Mouse (Mus musculus): ENCODE data around the gene Dok3. TPM values are rescaled to one million over a fixed set of nuclear protein-coding genes. Genes with fewer than 3 reads are reported as not detected.
A peak's percentile ranks its signal among the peaks of the same experiment; 100 is the strongest.

Dok3 gene
- polyA plus RNA-seq, 1 experiment from 2014 or later = 3.3 TPM

- Histone ChIP-seq H3K4me1 (peaks cover 34% of the 10 kb centered on the region), H3K36me3 (replicated peaks) (peaks cover 19% of the 10 kb centered on the region), H3K9me3 (no peaks in the 10 kb centered on the region), H3K27ac (peak within 1 kb of the TSS; percentile 65), H3K4me2 (peak within 1 kb of the TSS; percentile 92), H3K4me3 (replicated peaks) (peak within 1 kb of the TSS; percentile 84), H3K9ac (peak within 1 kb of the TSS; percentile 90), H3K27me3 (peaks cover 10% of the 10 kb centered on the region; the same call in 1 of the 2 replicates)
- ATAC-seq (ENCODE audit: low FRiP score) = peak; percentile 86
- under 1% methylated on average over 55 of the region's 55 CpGs for WGBS
Measured at GRCm38 (mm10) chr13:55513111-55513748, 15.9 kb downstream of the Dok3 start, which contains the start of gene Pdlim7. Pdlim7 (minus strand) TSS chr13:55513676.

DNA sequence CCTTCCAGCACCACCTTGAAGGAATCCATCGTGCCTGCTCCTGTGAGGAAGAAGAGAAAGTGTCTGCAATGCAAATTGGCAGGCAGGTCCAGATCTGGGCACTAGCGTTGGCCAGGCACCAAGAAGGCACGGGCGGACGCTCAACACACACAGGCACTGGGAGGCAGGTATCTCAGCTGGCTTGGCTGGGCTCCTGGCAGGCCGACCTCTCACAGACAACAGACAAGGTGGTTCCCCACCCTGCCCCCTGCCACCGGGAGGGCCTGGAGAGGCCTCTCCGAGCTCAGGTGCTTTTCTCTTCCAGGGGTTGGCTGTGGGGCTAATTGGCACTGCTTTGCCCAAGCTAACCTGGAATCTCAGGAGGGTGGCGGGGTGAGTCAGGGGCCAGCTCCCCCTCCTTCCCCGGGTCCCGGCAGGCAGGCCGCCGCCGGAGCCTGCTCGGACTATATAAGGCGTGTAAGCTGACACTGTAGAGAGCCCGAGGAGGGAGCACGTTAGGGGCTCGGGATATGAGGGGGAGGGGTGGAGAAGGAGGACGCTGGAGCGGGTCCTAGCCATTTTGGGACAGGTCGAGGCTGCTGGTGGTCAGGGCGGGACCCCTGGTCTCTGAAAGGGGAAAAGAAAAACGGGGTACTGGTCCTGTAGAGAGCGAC lies 16.6 kb downstream of the Dok3 start:
- peaks cover 34% of the 10 kb centered on the region for H3K4me1 ChIP-seq
- 2% methylated on average over 25 of the region's 25 CpGs for WGBS

GRCm38 (mm10) chr13:55511492-55511861 lies 17.6 kb downstream of the Dok3 start:
- Histone ChIP-seq H3K4me1 (peaks cover 34% of the 10 kb centered on the region), H3K4me2 (peak overlapping the region; percentile 92), H3K27me3 (peaks cover 10% of the 10 kb centered on the region; the same call in 1 of the 2 replicates), H3K36me3 (replicated peaks) (peaks cover 37% of the 10 kb centered on the region), H3K9ac (peak overlapping the region; percentile 21; the same call in 1 of the 2 replicates), H3K4me3 (replicated peaks) (peak overlapping the region; percentile 84; the same call in 1 of the 2 replicates), H3K27ac (peak overlapping the region; percentile 87), H3K9me3 (no peaks in the 10 kb centered on the region)
- 33% methylated on average over 5 of the region's 5 CpGs for WGBS
- no peak for ATAC-seq (ENCODE audit: low FRiP score)

More for the DNA sequence above, 16.6 kb downstream of the Dok3 start:
- Histone ChIP-seq H3K27ac (peak overlapping the region; percentile 65), H3K36me3 (replicated peaks) (peaks cover 27% of the 10 kb centered on the region), H3K4me3 (replicated peaks) (peak overlapping the region; percentile 84), H3K27me3 (peaks cover 10% of the 10 kb centered on the region; the same call in 1 of the 2 replicates), H3K9me3 (no peaks in the 10 kb centered on the region), H3K9ac (peak overlapping the region; percentile 90), H3K4me2 (peak overlapping the region; percentile 92)
- peak; percentile 60 for ATAC-seq (ENCODE audit: low FRiP score)

- Histone ChIP-seq H3K4me2 (peak overlapping the region; percentile 92), H3K36me3 (replicated peaks) (peaks cover 43% of the 10 kb centered on the region), H3K27ac (peak overlapping the region; percentile 87), H3K4me3 (replicated peaks) (peak overlapping the region; percentile 5), H3K4me1 (peaks cover 34% of the 10 kb centered on the region), H3K9ac (peak overlapping the region; percentile 21; the same call in 1 of the 2 replicates), H3K27me3 (peaks cover 10% of the 10 kb centered on the region; the same call in 1 of the 2 replicates), H3K9me3 (no peaks in the 10 kb centered on the region)
- ATAC-seq (ENCODE audit: low FRiP score) = peak; percentile 55
- WGBS = 13% methylated on average over 6 of the region's 6 CpGs
Measured at GRCm38 (mm10) chr13:55510668-55511491, 18.2 kb downstream of the Dok3 start.

DNA sequence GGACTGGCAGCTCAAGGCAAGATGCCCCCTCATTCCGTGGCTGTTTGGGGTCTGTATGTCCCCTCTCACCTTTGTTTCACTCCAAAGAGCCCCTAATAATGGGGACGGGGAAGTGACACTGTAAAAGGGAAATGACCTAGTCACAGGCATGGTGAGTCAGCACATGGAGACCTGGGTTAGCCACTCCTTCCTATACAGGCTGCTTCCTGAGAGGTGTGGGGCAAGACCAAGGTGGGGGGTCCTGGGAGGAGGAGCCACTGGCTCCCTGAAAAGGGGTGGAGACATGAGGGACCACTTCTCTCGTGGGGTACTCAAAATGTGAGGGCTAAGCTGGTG lies 18.8 kb downstream of the Dok3 start:
- Histone ChIP-seq H3K4me1 (peaks cover 34% of the 10 kb centered on the region), H3K27ac (peak overlapping the region; percentile 87), H3K4me3 (replicated peaks) (no peak overlapping the region), H3K27me3 (peaks cover 8% of the 10 kb centered on the region; the same call in 1 of the 2 replicates), H3K9me3 (no peaks in the 10 kb centered on the region), H3K36me3 (replicated peaks) (peaks cover 49% of the 10 kb centered on the region), H3K4me2 (peak overlapping the region; percentile 92), H3K9ac (no peak overlapping the region; the same call in 1 of the 2 replicates)
- 20% methylated on average over 3 of the region's 3 CpGs for WGBS
- no peak for ATAC-seq (ENCODE audit: low FRiP score)

DNA sequence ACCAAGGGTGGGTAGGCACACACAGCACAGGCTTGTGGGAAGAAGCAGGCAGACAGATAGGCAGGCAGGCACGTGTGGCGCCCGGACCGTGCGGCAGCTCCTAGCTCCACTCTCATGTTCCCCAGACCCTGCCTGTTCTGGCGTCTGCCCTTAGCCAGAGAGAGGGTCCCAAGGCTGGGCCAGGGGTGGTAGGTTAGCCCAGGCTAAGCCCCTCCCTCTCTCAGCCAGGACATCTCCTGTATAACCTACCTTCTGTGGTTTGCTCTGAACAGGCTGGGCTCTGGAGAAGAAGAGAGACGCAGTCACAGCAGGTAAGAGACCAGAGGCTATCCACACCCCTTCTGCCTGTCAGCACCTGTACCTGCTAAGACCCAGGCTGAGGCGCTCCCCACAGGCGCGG lies 20.6 kb downstream of the Dok3 start:
- Histone ChIP-seq H3K9ac (no peak overlapping the region), H3K4me3 (replicated peaks) (no peak overlapping the region), H3K9me3 (no peaks in the 10 kb centered on the region), H3K27ac (0 out of 2 replicates have a peak overlapping the region, but pooled peaks have one; percentile 13), H3K4me1 (peaks cover 31% of the 10 kb centered on the region), H3K36me3 (replicated peaks) (peaks cover 66% of the 10 kb centered on the region), H3K4me2 (no peak overlapping the region), H3K27me3 (no peaks in the 10 kb centered on the region)
- no peak for ATAC-seq (ENCODE audit: low FRiP score)
- 93% methylated on average over 10 of the region's 10 CpGs for WGBS

DNA sequence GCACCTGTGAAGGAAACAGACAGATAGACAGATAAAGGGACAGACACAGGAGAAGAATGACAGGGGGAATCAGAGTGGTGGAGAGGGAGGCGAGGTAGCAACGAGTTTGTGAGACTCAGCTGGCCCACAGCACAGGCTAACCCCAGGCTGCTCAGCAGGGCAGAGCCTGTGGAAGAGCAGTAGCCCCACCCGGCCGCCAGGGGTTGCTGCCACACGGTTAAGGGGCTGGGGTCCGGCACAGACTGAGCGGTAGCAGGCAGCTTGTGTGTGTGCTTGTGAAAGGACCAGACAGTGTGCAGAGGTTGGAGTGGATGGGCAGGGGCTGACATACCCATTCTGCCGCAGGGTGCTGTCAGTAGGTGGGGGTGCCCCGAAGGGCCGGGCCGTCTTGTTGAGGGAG lies 21.2 kb downstream of the Dok3 start:
- H3K4me2 ChIP-seq = no peak overlapping the region
- no peak overlapping the region for H3K27ac ChIP-seq
- no peak overlapping the region for H3K9ac ChIP-seq
- 63% methylated on average over 11 of the region's 11 CpGs for WGBS
- H3K9me3 ChIP-seq = no peaks in the 10 kb centered on the region
- no peak overlapping the region for H3K4me3 ChIP-seq (replicated peaks)
- ATAC-seq (ENCODE audit: low FRiP score) = no peak
- peaks cover 28% of the 10 kb centered on the region for H3K4me1 ChIP-seq
- H3K27me3 ChIP-seq = no peaks in the 10 kb centered on the region
- H3K36me3 ChIP-seq (replicated peaks) = peaks cover 73% of the 10 kb centered on the region

- Histone ChIP-seq H3K9ac (no peak overlapping the region), H3K27me3 (no peaks in the 10 kb centered on the region), H3K4me3 (replicated peaks) (no peak overlapping the region), H3K36me3 (replicated peaks) (peaks cover 83% of the 10 kb centered on the region), H3K4me1 (peaks cover 17% of the 10 kb centered on the region), H3K9me3 (no peaks in the 10 kb centered on the region), H3K4me2 (no peak overlapping the region), H3K27ac (no peak overlapping the region)
- WGBS = 92% methylated on average over 10 of the region's 10 CpGs
- ATAC-seq (ENCODE audit: low FRiP score) = no peak
Measured at GRCm38 (mm10) chr13:55506697-55507096, 22.4 kb downstream of the Dok3 start.

- no peak for ATAC-seq (ENCODE audit: low FRiP score)
- no peak overlapping the region for H3K4me2 ChIP-seq
- H3K36me3 ChIP-seq (replicated peaks) = peaks cover 87% of the 10 kb centered on the region
- H3K4me1 ChIP-seq = peaks cover 8% of the 10 kb centered on the region
- H3K27me3 ChIP-seq = no peaks in the 10 kb centered on the region
- H3K9me3 ChIP-seq = no peaks in the 10 kb centered on the region
- no peak overlapping the region for H3K4me3 ChIP-seq (replicated peaks)
- no peak overlapping the region for H3K27ac ChIP-seq
- H3K9ac ChIP-seq = no peak overlapping the region
- whole genome bisulfite sequencing = 100% methylated on average over 9 of the region's 9 CpGs
Measured at GRCm38 (mm10) chr13:55505810-55506209, 23.3 kb downstream of the Dok3 start.

GRCm38 (mm10) chr13:55504390-55504789 lies 24.7 kb downstream of the Dok3 start:
- H3K36me3 ChIP-seq (replicated peaks) = peaks cover 84% of the 10 kb centered on the region
- no peaks in the 10 kb centered on the region for H3K27me3 ChIP-seq
- H3K4me3 ChIP-seq (replicated peaks) = no peak overlapping the region
- H3K27ac ChIP-seq = no peak overlapping the region
- H3K4me1 ChIP-seq = no peaks in the 10 kb centered on the region; the same call in 1 of the 2 replicates
- 85% methylated on average over 5 of the region's 5 CpGs for WGBS
- ATAC-seq (ENCODE audit: low FRiP score) = no peak
- H3K4me2 ChIP-seq = no peak overlapping the region
- H3K9ac ChIP-seq = no peak overlapping the region
- H3K9me3 ChIP-seq = no peaks in the 10 kb centered on the region

GRCm38 (mm10) chr13:55502405-55502804 lies 26.7 kb downstream of the Dok3 start:
- ATAC-seq (ENCODE audit: low FRiP score) = no peak
- Histone ChIP-seq H3K27ac (no peak overlapping the region), H3K9ac (no peak overlapping the region), H3K27me3 (no peaks in the 10 kb centered on the region), H3K36me3 (replicated peaks) (peaks cover 79% of the 10 kb centered on the region), H3K9me3 (no peaks in the 10 kb centered on the region), H3K4me2 (no peak overlapping the region), H3K4me3 (replicated peaks) (no peak overlapping the region), H3K4me1 (peaks cover 7% of the 10 kb centered on the region)
- 84% methylated on average over 8 of the region's 8 CpGs for WGBS

- ATAC-seq (ENCODE audit: low FRiP score) = no peak
- peaks cover 61% of the 10 kb centered on the region for H3K36me3 ChIP-seq (replicated peaks)
- no peaks in the 10 kb centered on the region for H3K9me3 ChIP-seq
- WGBS = 83% methylated on average over 10 of the region's 10 CpGs
- peaks cover 17% of the 10 kb centered on the region for H3K4me1 ChIP-seq
- no peak overlapping the region for H3K4me3 ChIP-seq (replicated peaks)
- no peak overlapping the region for H3K27ac ChIP-seq
- H3K4me2 ChIP-seq = no peak overlapping the region
- H3K27me3 ChIP-seq = no peaks in the 10 kb centered on the region
- H3K9ac ChIP-seq = no peak overlapping the region
Measured at GRCm38 (mm10) chr13:55500575-55500974, 28.5 kb downstream of the Dok3 start.
